Mouse (Mus musculus): Measurements from ENCODE around the gene Mreg. TPM values are rescaled to one million over a fixed set of nuclear protein-coding genes. Genes with fewer than 3 reads are reported as not detected.
"Not testable (repeated sequence)": the region's sequence is repeated elsewhere in the genome, so short reads cannot be mapped to it uniquely, and the experiment has no call there.

Gene Mreg
- polyA plus RNA-seq, 1 experiment from 2014 or later: 1.0 TPM

DNA sequence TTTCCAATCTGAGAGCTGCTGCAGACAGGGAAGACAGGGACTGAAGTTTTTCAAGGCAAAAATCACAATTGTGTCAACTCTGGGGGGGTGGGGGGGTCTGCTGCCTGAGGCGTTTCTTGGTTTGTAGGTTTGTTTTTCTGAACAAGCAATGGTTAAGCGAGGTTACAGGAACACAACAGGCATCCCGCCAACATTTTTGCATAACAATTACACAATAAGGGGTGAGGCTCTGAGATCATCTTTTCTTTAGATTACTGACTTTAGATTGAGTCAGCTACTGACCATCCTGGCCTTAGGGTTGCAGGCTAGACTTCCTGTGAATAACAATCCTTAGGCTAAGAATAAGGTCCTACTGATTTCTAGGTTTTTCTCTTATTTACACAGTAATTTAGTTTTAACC is 16.9 kb upstream of the Mreg start:
- H3K27me3 ChIP-seq (replicated peaks; ENCODE audit: control insufficient read depth, insufficient read depth, low read length): peaks cover 9% of the 10 kb centered on the region; the same call in 1 of the 2 replicates
- WGBS: 5% methylated on average over 3 of the region's 3 CpGs
- H3K9ac ChIP-seq (replicated peaks; ENCODE audit: low read depth, low read length): no peak overlapping the region
- no peaks in the 10 kb centered on the region for H3K9me3 ChIP-seq (ENCODE audit: control insufficient read depth, low read length)
- no peak overlapping the region for H3K4me2 ChIP-seq (ENCODE audit: low read length)
- H3K4me1 ChIP-seq (replicated peaks; ENCODE audit: control insufficient read depth, insufficient read depth, low read length): peaks cover 2% of the 10 kb centered on the region; the same call in 1 of the 2 replicates
- H3K4me3 ChIP-seq (replicated peaks; ENCODE audit: low read length): no peak overlapping the region
- H3K27ac ChIP-seq (ENCODE audit: low read length): no peak overlapping the region
- ATAC-seq: no peak
- H3K36me3 ChIP-seq (ENCODE audit: control insufficient read depth, insufficient read depth): no peaks in the 10 kb centered on the region

DNA sequence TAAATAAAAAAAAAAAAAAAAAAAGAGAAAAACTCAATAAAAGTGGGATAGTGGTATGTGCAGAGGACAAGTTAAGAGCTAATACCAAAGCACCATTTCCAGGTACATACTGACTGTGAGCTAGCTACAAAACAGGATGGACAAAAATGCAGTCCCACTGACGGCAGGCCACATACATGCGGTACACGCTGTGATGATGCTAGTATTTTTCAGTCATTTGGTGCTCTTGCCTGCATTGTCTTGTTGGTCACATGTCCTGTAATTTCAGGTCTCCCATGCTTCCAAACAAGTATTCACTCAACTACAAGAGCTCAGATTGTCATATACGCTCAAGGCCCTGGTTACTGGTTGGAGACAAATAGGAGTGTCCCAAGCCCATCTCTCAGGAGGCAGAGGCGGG is 15.4 kb upstream of the Mreg start:
- no peak for ATAC-seq
- peaks cover 2% of the 10 kb centered on the region; the same call in 1 of the 2 replicates for H3K4me1 ChIP-seq (replicated peaks; ENCODE audit: control insufficient read depth, insufficient read depth, low read length)
- H3K9ac ChIP-seq (replicated peaks; ENCODE audit: low read depth, low read length): no peak overlapping the region
- no peak overlapping the region for H3K27ac ChIP-seq (ENCODE audit: low read length)
- no peaks in the 10 kb centered on the region for H3K9me3 ChIP-seq (ENCODE audit: control insufficient read depth, low read length)
- H3K4me2 ChIP-seq (ENCODE audit: low read length): no peak overlapping the region
- WGBS: 88% methylated on average over 5 of the region's 5 CpGs
- H3K4me3 ChIP-seq (replicated peaks; ENCODE audit: low read length): no peak overlapping the region
- H3K36me3 ChIP-seq (ENCODE audit: control insufficient read depth, insufficient read depth): no peaks in the 10 kb centered on the region
- H3K27me3 ChIP-seq (replicated peaks; ENCODE audit: control insufficient read depth, insufficient read depth, low read length): peaks cover 9% of the 10 kb centered on the region; the same call in 1 of the 2 replicates

DNA sequence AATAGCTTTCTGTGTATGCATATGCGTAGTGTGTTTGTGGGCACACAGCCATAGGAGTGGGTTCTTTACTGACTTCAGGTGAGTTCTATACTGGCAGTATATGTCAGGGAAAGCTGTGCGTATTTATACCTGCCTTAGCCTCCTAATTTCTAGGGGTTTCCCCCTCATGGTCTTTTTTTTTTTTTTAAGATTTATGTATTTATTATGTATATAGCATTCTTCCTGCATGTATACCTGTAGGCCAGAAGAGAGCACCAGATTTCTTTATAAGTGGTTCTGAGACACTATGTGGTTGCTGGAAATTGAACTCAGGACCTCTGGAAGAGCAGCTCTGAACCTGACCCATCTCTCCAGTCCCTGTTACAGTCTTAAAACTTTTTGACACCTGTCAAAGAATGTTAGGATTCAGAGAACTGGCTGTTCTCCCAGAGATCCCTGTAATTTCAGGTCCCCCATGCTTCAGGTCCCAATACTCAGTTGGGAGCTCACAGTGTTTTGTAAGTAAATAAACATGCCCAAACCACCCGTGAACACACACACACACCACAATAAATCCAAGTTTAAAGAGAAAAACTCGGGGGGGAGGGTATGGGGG is 14.9 kb upstream of the Mreg start:
- Histone ChIP-seq H3K27ac (ENCODE audit: low read length) (no peak overlapping the region), H3K4me3 (replicated peaks; ENCODE audit: low read length) (no peak overlapping the region), H3K9me3 (ENCODE audit: control insufficient read depth, low read length) (no peaks in the 10 kb centered on the region), H3K27me3 (replicated peaks; ENCODE audit: control insufficient read depth, insufficient read depth, low read length) (peaks cover 9% of the 10 kb centered on the region; the same call in 1 of the 2 replicates), H3K4me2 (ENCODE audit: low read length) (no peak overlapping the region; the same call in 1 of the 2 replicates), H3K36me3 (ENCODE audit: control insufficient read depth, insufficient read depth) (no peaks in the 10 kb centered on the region), H3K4me1 (replicated peaks; ENCODE audit: control insufficient read depth, insufficient read depth, low read length) (peaks cover 2% of the 10 kb centered on the region; the same call in 1 of the 2 replicates), H3K9ac (replicated peaks; ENCODE audit: low read depth, low read length) (no peak overlapping the region)
- 43% methylated on average over 4 of the region's 4 CpGs for WGBS
- no peak for ATAC-seq

DNA sequence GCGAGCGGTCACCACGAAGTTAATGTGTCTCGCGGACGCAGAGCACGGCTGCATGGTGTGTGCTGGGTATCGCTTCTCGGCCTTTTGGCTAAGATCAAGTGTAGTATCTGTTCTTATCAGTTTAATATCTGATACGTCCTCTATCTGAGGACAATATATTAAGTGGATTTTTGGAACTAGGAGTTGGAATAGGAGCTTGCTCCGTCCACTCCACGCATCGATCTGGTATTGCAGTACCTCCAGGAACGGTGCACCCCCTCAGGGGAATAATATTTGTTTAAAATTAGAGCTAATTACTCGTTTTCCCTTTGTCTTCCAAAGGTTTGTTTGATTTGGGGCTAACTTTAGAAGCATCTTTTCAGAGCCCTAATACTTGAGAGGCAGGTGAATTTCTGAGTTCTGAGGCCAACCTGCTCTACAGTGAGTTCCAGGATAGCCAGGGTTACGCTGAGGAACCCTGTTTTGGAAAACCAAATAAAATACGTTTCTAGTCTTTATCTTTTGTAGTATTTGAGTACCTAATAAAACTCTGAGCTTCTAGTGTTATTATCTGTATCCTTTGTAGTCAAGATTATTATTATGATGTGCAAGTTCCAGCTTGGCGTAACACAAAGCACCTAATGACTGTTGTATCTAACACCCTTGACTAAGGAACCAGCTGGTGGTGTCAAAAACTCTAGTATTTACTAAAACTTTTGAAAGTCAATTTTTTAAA is 14.2 kb upstream of the Mreg start:
- Histone ChIP-seq H3K36me3 (ENCODE audit: control insufficient read depth, insufficient read depth) (no peaks in the 10 kb centered on the region), H3K9me3 (ENCODE audit: control insufficient read depth, low read length) (no peaks in the 10 kb centered on the region), H3K27ac (ENCODE audit: low read length) (peak overlapping the region; percentile 12; the same call in 1 of the 2 replicates), H3K9ac (replicated peaks; ENCODE audit: low read depth, low read length) (no peak overlapping the region; the same call in 1 of the 2 replicates), H3K4me2 (ENCODE audit: low read length) (peak overlapping the region; percentile 73), H3K4me1 (replicated peaks; ENCODE audit: control insufficient read depth, insufficient read depth, low read length) (peaks cover 2% of the 10 kb centered on the region; the same call in 1 of the 2 replicates), H3K4me3 (replicated peaks; ENCODE audit: low read length) (peak overlapping the region; percentile 54), H3K27me3 (replicated peaks; ENCODE audit: control insufficient read depth, insufficient read depth, low read length) (peaks cover 9% of the 10 kb centered on the region; the same call in 1 of the 2 replicates)
- ATAC-seq: peak; percentile 87
- 1% methylated on average over 11 of the region's 18 CpGs for WGBS

DNA sequence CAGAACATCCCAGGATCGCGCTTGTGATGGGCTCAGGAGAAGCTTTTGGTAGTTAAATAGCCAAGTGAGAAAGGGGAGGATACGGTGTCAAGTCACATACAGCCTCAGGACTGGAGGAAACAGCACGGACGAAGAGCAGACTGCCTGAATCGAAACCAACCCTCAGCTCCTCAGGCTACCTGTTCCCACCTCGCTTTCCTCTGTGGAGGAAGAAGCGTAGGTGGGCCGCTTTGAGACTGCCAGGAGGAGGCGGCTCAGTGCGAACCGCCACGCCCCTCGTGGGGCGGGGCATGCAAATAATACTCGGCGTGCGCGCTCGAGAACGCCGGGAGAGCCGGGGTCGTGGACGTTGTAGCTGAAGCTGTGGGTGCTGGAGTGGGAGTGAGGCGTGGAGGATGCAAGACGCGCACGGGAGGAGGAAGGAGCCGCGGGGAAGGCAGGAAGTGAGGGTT is 13.6 kb upstream of the Mreg start:
- H3K4me3 ChIP-seq (replicated peaks; ENCODE audit: low read length): peak overlapping the region; percentile 54
- not testable (repeated sequence) for H3K27ac ChIP-seq (ENCODE audit: low read length); H3K36me3 ChIP-seq (ENCODE audit: control insufficient read depth, insufficient read depth); H3K27me3 ChIP-seq (replicated peaks; ENCODE audit: control insufficient read depth, insufficient read depth, low read length); H3K4me1 ChIP-seq (replicated peaks; ENCODE audit: control insufficient read depth, insufficient read depth, low read length); H3K9me3 ChIP-seq (ENCODE audit: control insufficient read depth, low read length)
- ATAC-seq: peak; percentile 92
- WGBS: under 1% methylated on average over 25 of the region's 31 CpGs
- peak overlapping the region; percentile 65 for H3K9ac ChIP-seq (replicated peaks; ENCODE audit: low read depth, low read length)
- peak overlapping the region; percentile 73 for H3K4me2 ChIP-seq (ENCODE audit: low read length)

DNA sequence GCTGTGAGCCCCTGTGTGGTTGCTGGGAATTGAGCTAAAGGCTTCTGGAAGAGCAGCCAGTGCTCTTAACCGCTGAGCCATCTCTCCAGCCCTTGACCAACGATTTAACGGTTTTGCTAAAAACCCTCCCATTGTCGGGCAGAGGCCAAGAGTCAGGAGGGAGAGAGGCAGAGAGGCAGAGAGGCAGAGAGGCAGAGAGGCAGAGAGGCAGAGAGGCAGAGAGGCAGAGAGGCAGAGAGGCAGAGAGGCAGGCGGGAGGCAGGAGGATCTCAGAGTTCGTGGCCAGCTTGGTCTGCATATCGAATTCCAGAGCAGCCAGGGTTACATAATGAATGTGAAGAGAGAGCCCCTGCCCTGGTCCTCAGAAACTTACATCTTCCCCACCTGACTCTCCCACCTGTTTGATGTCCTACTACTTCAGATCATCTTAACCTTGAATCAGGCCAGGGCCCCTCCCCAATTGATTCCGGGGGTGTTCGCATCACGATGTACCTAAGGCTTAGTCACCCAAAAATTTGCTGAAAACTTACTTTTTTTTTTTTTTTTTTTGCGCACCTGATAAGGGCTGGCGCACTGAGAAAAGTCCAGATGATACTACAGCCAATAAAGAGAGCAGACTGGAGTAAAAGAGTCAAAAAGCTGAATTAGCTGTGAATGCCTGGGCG is 13.1 kb upstream of the Mreg start:
- Histone ChIP-seq H3K9me3 (ENCODE audit: control insufficient read depth, low read length) (no peaks in the 10 kb centered on the region), H3K27me3 (replicated peaks; ENCODE audit: control insufficient read depth, insufficient read depth, low read length) (peaks cover 7% of the 10 kb centered on the region; the same call in 1 of the 2 replicates), H3K4me2 (ENCODE audit: low read length) (peak overlapping the region; percentile 73), H3K36me3 (ENCODE audit: control insufficient read depth, insufficient read depth) (no peaks in the 10 kb centered on the region), H3K4me3 (replicated peaks; ENCODE audit: low read length) (peak overlapping the region; percentile 54), H3K27ac (ENCODE audit: low read length) (no peak overlapping the region), H3K4me1 (replicated peaks; ENCODE audit: control insufficient read depth, insufficient read depth, low read length) (peaks cover 2% of the 10 kb centered on the region; the same call in 1 of the 2 replicates), H3K9ac (replicated peaks; ENCODE audit: low read depth, low read length) (peak overlapping the region; percentile 65; the same call in 1 of the 2 replicates)
- WGBS: 12% methylated on average over 13 of the region's 13 CpGs
- no peak for ATAC-seq

DNA sequence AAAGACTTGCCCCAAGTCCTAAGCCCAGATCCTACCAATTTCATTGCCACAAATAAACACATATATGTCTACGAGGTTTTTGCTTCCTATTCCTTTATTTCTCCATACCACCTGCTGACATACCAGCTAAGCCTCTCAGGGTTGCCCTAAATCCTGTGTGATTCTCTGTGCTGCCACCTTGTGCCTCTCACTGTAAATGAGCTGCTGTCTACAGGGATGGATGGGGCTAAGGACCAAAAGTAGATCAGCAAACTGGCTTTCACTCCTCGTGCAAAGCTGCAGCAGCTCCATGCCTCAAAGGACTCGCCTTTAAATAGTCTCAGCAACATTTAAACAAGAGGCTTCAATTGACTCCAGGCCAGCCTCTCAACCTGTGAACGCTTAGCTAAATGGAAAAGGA is 7.9 kb upstream of the Mreg start:
- Histone ChIP-seq H3K4me2 (ENCODE audit: low read length) (no peak overlapping the region), H3K9ac (replicated peaks; ENCODE audit: low read depth, low read length) (no peak overlapping the region), H3K4me3 (replicated peaks; ENCODE audit: low read length) (no peak overlapping the region), H3K27me3 (replicated peaks; ENCODE audit: control insufficient read depth, insufficient read depth, low read length) (peaks cover 3% of the 10 kb centered on the region; the same call in 1 of the 2 replicates), H3K36me3 (ENCODE audit: control insufficient read depth, insufficient read depth) (no peaks in the 10 kb centered on the region), H3K9me3 (ENCODE audit: control insufficient read depth, low read length) (no peaks in the 10 kb centered on the region), H3K27ac (ENCODE audit: low read length) (no peak overlapping the region), H3K4me1 (replicated peaks; ENCODE audit: control insufficient read depth, insufficient read depth, low read length) (no peaks in the 10 kb centered on the region)
- peak; percentile 70; the same call in 1 of the 2 replicates for ATAC-seq
- 10% methylated on average over 4 of the region's 4 CpGs for WGBS

DNA sequence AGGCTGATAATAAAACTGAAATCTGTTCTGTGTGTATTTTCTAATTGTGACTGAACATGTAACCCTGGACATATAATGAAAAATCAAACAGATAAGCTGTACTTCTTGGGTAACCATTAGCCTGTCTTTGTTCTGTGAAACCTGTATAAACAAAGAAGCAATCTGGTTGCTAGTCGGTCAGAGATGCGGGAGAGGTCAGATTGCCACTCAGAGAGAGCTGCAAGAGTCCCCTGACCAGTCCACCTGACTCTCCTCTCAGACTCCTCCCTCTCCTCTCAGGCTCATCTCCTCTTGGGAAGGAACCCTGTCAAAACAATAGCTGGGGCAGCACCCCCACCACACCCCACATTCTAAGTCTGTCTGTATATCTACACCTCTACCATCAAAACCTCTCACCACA is 7.0 kb upstream of the Mreg start:
- Histone ChIP-seq H3K27me3 (replicated peaks; ENCODE audit: control insufficient read depth, insufficient read depth, low read length) (no peaks in the 10 kb centered on the region; the same call in 1 of the 2 replicates), H3K4me1 (replicated peaks; ENCODE audit: control insufficient read depth, insufficient read depth, low read length) (no peaks in the 10 kb centered on the region), H3K27ac (ENCODE audit: low read length) (no peak overlapping the region), H3K4me2 (ENCODE audit: low read length) (no peak overlapping the region), H3K9ac (replicated peaks; ENCODE audit: low read depth, low read length) (no peak overlapping the region), H3K4me3 (replicated peaks; ENCODE audit: low read length) (no peak overlapping the region), H3K9me3 (ENCODE audit: control insufficient read depth, low read length) (no peaks in the 10 kb centered on the region), H3K36me3 (ENCODE audit: control insufficient read depth, insufficient read depth) (no peaks in the 10 kb centered on the region)
- ATAC-seq: no peak
- 50% methylated on average over 2 of the region's 2 CpGs for WGBS

DNA sequence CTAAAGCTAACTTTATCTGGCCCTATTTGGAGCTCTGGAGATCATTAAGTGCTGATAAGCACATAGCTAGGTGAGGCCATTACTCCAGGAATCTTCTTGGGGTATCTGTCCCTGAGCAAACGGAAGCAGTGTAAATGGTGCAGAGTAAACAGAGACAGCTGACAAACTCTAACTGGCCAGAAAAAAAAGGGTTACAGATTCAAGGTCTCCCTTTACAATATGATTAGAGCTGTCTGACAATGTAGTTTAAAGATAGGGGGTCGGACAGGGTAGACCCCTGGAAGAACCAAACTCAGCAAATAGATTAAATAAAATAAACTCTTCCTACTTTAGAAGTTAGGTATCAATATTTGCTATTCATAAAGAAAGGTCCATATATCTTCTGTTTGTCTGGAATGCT is 6.5 kb upstream of the Mreg start:
- Histone ChIP-seq H3K9ac (replicated peaks; ENCODE audit: low read depth, low read length) (no peak overlapping the region), H3K4me1 (replicated peaks; ENCODE audit: control insufficient read depth, insufficient read depth, low read length) (no peaks in the 10 kb centered on the region), H3K27me3 (replicated peaks; ENCODE audit: control insufficient read depth, insufficient read depth, low read length) (no peaks in the 10 kb centered on the region), H3K36me3 (ENCODE audit: control insufficient read depth, insufficient read depth) (no peaks in the 10 kb centered on the region), H3K27ac (ENCODE audit: low read length) (no peak overlapping the region), H3K4me3 (replicated peaks; ENCODE audit: low read length) (no peak overlapping the region), H3K4me2 (ENCODE audit: low read length) (no peak overlapping the region), H3K9me3 (ENCODE audit: control insufficient read depth, low read length) (no peaks in the 10 kb centered on the region)
- ATAC-seq: no peak
- WGBS: 82% methylated on average over 2 of the region's 2 CpGs
